Mouse (Mus musculus) central nervous system, embryonic 11.5 days (tissue): Measurements from ENCODE around the gene Car11. TPM values are rescaled to one million over a fixed set of nuclear protein-coding genes. Genes with fewer than 3 reads are reported as not detected.

Experiments
- polyA plus RNA-seq: library from polyadenylated mRNA; depleted of rRNA; stranded (reverse); fragments of >200 nt; gene quantifications from 2 replicates; pipeline ENCODE4 v1.2.3, GENCODE M21; 2012; rRNA removed

Gene Car11
- polyA plus RNA-seq: 22.0 and 26.1 TPM in 2 replicates

GRCm38 (mm10) chr7:45699523-45700141 lies at the start of gene Car11:
Car11 (plus strand) TSS chr7:45699843.

GRCm38 (mm10) chr7:45666161-45666560 lies 33.5 kb upstream of the Car11 start, which contains the start of gene Fut2:
Fut2 (minus strand) TSS chr7:45666394.

DNA sequence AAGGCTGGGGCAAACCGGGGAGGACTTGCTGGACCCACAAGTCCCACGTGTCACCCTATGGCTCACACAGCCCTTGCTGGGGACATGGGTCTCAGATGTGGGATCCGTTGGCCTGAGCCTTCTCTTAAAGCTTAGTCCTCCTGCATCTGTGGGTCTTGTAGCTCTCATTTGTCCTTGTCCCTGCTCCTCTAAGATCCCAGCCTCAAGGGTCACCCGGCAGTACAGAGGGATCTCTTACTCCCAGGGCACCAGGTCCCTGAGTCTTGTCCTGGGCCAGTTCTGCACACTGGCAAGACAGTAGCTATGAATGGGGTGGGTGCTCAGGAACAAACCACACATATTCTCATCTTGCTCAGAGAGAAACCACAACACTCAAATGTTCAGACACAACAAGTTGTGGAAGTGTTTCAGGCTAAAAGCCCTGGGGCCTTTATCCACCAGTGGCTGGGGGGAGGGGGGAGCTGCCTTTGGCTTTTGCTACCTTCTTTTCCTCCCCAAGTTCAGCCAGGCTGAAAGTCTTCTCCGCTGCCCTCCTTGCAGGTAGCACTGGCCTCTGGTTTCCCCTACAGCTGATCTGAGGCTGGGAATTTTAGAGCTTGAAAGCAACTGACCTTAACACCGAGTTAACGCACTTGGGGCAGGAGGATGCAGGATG lies 16.1 kb upstream of the Car11 start, which contains the start of gene Ntn5:
Gene Ntn5, plus strand, starts transcription at position 627 of the 655 bp plus-strand sequence.

DNA sequence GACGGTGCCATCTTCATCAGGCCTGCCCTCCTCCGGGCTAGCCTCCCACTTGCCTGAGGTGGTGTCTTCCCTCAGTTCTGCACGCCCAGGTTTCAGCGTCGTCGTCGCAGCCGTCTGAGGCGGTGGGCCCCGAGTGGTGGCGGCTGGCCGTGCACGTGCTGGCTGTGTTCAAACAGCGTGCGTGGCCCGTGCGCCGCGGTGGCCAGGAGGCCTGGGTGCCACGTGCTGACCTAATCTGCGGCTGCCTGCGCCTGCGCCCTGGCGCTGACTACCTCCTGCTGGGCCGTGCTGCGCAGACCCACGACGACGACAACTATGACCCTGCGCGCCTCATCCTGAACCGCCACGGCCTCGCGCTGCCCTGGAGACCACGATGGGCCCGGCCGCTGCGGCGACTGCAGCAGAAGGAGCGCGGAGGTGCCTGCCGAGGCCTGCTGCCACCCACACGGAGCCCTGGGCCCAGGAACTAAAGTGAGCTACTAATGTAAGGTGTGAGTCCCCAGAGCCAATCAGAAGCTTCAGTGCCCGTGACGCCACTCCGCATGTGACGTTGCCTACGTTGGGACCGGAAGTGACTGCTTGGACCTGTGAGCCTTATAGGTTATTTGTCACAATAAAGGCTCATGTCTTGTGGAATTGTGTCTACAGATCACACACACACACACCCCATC lies 5.6 kb upstream of the Car11 start, which contains the start of gene Sec1:
Gene Sec1, minus strand, starts transcription at position 482 of the 671 bp plus-strand sequence.

GRCm38 (mm10) chr7:45704730-45705442 lies 5.2 kb downstream of the Car11 start, which contains the start of gene Dbp:
Dbp (plus strand) TSS chr7:45705088.

GRCm38 (mm10) chr7:45715090-45715708 lies 15.6 kb downstream of the Car11 start, which contains the start of gene Rpl18:
Rpl18 (plus strand) TSS chr7:45715457.

GRCm38 (mm10) chr7:45717918-45718297 lies 18.3 kb downstream of the Car11 start, which contains the start of gene Sphk2:
Sphk2 (minus strand) TSS chr7:45718002.

DNA sequence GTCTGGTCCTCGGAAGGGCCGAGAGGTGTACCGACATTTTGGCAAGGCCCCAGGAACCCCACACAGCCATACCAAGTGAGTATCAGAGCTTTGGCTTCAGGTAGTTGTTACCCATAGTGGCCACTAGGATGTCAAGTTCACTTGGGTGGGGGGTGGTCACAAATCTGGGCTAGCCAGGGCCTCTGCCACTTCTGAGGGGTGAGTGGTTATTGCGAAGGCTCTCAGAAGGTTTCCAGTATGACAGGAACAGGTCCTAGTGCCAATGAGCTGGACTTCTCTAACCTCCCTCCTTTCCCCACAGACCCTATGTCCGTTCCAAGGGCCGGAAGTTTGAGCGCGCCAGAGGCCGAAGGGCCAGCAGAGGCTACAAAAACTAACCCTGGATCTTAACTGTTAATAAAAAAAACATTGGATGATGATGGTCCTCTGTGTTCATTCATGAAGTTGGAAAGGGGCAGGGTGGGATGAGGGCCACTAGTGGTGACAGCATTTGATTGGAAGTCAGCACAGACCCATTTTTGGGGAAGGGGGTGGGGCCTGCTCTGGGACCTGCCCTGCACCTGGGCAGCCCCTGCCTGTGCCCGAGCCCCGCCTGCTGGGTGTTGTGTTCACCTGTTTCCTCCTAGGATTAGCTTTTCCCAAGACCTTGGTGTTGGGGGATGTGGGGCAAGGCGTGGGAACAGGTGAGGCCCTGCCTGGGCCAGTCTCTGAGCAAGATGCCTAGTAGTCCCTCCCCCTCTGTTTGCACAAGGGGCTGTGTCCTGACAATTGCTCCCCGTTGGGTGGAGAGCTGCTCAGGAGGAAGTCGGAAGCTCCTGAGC lies 21.0 kb downstream of the Car11 start, which contains the start of gene Fam83e:
Gene Fam83e, plus strand, starts transcription at position 800 of the 821 bp plus-strand sequence.

DNA sequence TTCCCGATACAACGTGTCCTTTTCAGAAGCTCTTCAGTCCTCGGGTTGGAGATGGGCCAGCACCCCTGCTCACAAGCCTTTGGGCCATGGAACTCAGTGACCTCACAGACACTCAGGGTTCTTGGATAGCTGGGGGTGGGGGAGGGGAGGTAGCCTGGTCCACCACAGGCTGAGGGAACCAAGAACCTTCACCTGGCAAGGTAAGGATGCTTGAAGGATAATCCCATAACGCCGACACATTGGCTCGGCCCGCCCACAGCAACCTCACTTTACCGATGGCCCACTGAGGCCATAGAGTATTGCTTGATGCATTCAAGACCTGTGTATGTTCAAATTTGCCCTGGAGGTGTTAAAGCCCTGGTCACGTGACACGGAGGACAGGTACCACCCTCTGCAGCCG lies 26.1 kb downstream of the Car11 start, which contains the start of gene Spaca4:
Gene Spaca4, minus strand, starts transcription at position 101 of the 400 bp plus-strand sequence.

Other genes with a start within 250 kb of the Car11 start
- 1,702 and 1,837 TPM in 2 replicates for gene Ftl1, start 240.0 kb upstream of the Car11 start, polyA plus RNA-seq
- gene Bax, start 232.9 kb upstream of the Car11 start, polyA plus RNA-seq: 146 and 199 TPM in 2 replicates
- 0.24 and 0.80 TPM in 2 replicates for gene Tulp2, start 218.0 kb upstream of the Car11 start, polyA plus RNA-seq
- gene Gm45808, start 213.0 kb upstream of the Car11 start, polyA plus RNA-seq: not detected in 2 replicates
- gene Dhdh, start 211.0 kb upstream of the Car11 start, polyA plus RNA-seq: 3.5 and 3.9 TPM in 2 replicates
- gene Nucb1, start 189.4 kb upstream of the Car11 start, polyA plus RNA-seq: 101 and 117 TPM in 2 replicates
- 14.8 and 20.2 TPM in 2 replicates for gene Ppp1r15a, start 173.6 kb upstream of the Car11 start, polyA plus RNA-seq
- 1.8 and 4.0 TPM in 2 replicates for gene Plekha4, start 173.5 kb upstream of the Car11 start, polyA plus RNA-seq
- 0.37 and 0.56 TPM in 2 replicates for gene Hsd17b14, start 144.9 kb upstream of the Car11 start, polyA plus RNA-seq
- 29.4 and 42.2 TPM in 2 replicates for gene Bcat2, start 129.7 kb upstream of the Car11 start, polyA plus RNA-seq
- 0.07 TPM in 1 of 2 replicates, not detected in the other for gene Fgf21, start 84.4 kb upstream of the Car11 start, polyA plus RNA-seq
- 0.01 and 0.04 TPM in 2 replicates for gene Fut1, start 82.6 kb upstream of the Car11 start, polyA plus RNA-seq
- gene Izumo1, start 78.0 kb upstream of the Car11 start, polyA plus RNA-seq: 0.20 and 0.22 TPM in 2 replicates
- 7.7 and 8.8 TPM in 2 replicates for gene Rasip1, start 72.4 kb upstream of the Car11 start, polyA plus RNA-seq
- gene Mamstr, start 59.9 kb upstream of the Car11 start, polyA plus RNA-seq: 2.8 and 5.1 TPM in 2 replicates
- 0.02 and 0.15 TPM in 2 replicates for gene Fut2, start 33.4 kb upstream of the Car11 start, polyA plus RNA-seq
- 0.64 and 0.94 TPM in 2 replicates for gene Ntn5, start 15.8 kb upstream of the Car11 start, polyA plus RNA-seq
- 1.3 and 2.3 TPM in 2 replicates for gene Sec1, start 5.4 kb upstream of the Car11 start, polyA plus RNA-seq
- 7.3 and 9.1 TPM in 2 replicates for gene Dbp, start 5.2 kb downstream of the Car11 start, polyA plus RNA-seq
- 1,250 and 1,262 TPM in 2 replicates for gene Rpl18, start 15.6 kb downstream of the Car11 start, polyA plus RNA-seq
- 25.3 and 27.1 TPM in 2 replicates for gene Sphk2, start 18.2 kb downstream of the Car11 start, polyA plus RNA-seq
- gene Fam83e, start 21.4 kb downstream of the Car11 start, polyA plus RNA-seq: 1.3 and 1.6 TPM in 2 replicates
- gene Spaca4, start 26.0 kb downstream of the Car11 start, polyA plus RNA-seq: not detected in 2 replicates
- gene Lmtk3, start 83.9 kb downstream of the Car11 start, polyA plus RNA-seq: 85.6 and 107 TPM in 2 replicates
- gene Sult2b1, start 84.8 kb downstream of the Car11 start, polyA plus RNA-seq: 0.56 and 0.88 TPM in 2 replicates
- gene Cyth2, start 114.7 kb downstream of the Car11 start, polyA plus RNA-seq: 155 and 323 TPM in 2 replicates
- gene Kcnj14, start 124.9 kb downstream of the Car11 start, polyA plus RNA-seq: 1.2 and 1.3 TPM in 2 replicates
- 28.4 and 31.1 TPM in 2 replicates for gene Grwd1, start 131.1 kb downstream of the Car11 start, polyA plus RNA-seq
- gene Kdelr1, start 172.9 kb downstream of the Car11 start, polyA plus RNA-seq: 69.6 and 180 TPM in 2 replicates
- gene Grin2d, start 178.5 kb downstream of the Car11 start, polyA plus RNA-seq: 2.4 and 2.7 TPM in 2 replicates
- 0.26 and 0.89 TPM in 2 replicates for gene Syngr4, start 196.9 kb downstream of the Car11 start, polyA plus RNA-seq
- gene Tmem143, start 197.1 kb downstream of the Car11 start, polyA plus RNA-seq: 9.7 and 11.8 TPM in 2 replicates
- 13.4 and 29.4 TPM in 2 replicates for gene Emp3, start 221.6 kb downstream of the Car11 start, polyA plus RNA-seq
- gene Ccdc114, start 224.2 kb downstream of the Car11 start, polyA plus RNA-seq: 5.4 and 5.8 TPM in 2 replicates